Mouse (Mus musculus) G1E (cell line): ENCODE data around the gene Gpr157.

Experiments used
- CTCF ChIP-seq: IDR thresholded peaks from 2 replicates; pipeline ENCODE4 v1.5.1; 2012; ENCODE audit warnings: low read depth, low read length, inconsistent platforms, mixed read lengths
- GATA1 ChIP-seq: IDR thresholded peaks from 2 replicates; pipeline ENCODE4 v1.6.1; 2012; ENCODE audit warnings: borderline replicate concordance, low read length, inconsistent platforms, mixed read lengths
- GATA2 ChIP-seq: IDR thresholded peaks from 2 replicates; pipeline ENCODE4 v1.6.1; 2012; ENCODE audit warnings: low read depth, low read length, inconsistent platforms, borderline replicate concordance

GRCm38 (mm10) chr4:150118163-150118562 lies 31.0 kb downstream of the Gpr157 start:
- TF ChIP-seq CTCF (no peak), GATA1 (no peak), GATA2 (no peak)
